Mouse (Mus musculus) c-Kit-positive CD71-negative TER-119-negative erythroid progenitor cells, embryonic 14.5 days (primary cell): ENCODE measurements around the gene Setd3.
A peak's percentile ranks its signal among the peaks of the same experiment; 100 is the strongest.

Experiments
- DNase-seq: peaks from one replicate; pipeline ENCODE4 v3.0.0-alpha.2; 2013; ENCODE audit warnings: low read depth

Gene Setd3

DNA sequence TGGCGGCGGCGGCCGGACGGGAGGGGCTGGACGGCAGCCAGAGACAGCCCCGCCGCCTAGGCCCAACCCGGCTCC is at the start of gene Setd3:
Gene Setd3 (minus strand): TSS at position 69 of the 75 bp plus-strand sequence.
- DNase-seq, result no peak

DNA sequence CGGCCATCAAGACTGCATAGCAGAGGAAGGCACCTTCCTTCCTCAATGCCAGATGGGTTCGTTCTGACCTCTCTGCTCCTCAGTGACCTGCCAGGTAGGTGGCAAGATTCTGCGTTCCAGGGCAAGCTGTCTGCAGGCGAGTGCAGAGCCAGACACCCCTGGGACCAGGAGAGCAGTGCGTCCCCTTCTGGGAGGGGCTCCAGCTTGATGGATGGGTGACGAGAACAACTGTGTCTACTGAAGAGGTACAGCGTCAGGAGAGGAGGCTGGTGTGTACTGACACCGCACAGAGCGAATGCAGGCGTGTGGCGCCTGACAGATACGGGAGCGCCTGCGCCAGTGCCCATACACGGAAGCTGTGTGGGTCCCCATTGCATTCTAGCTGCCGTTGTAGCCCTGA is 48.4 kb upstream of the Setd3 start:
- DNase-seq, result no peak

DNA sequence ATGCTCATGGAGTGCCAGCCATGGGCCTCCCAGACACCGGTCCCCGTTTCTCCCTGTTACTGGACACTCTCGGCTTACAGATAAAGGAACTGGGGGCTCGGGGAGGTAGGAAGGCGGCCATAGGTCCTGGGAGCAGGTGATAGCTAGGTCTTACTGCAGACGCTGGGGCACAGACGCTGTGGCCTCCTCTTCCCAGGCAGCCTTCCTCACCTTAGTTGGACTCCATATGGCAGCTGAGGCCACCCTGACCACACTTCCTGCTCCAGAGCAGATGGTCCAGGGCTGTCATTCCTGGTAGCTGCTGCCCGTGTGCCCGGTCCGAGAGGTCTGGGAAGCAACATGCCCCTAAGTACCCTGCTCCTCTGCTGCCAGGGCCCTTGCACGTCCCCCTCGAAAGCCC is 47.8 kb upstream of the Setd3 start:
- DNase-seq, result no peak

DNA sequence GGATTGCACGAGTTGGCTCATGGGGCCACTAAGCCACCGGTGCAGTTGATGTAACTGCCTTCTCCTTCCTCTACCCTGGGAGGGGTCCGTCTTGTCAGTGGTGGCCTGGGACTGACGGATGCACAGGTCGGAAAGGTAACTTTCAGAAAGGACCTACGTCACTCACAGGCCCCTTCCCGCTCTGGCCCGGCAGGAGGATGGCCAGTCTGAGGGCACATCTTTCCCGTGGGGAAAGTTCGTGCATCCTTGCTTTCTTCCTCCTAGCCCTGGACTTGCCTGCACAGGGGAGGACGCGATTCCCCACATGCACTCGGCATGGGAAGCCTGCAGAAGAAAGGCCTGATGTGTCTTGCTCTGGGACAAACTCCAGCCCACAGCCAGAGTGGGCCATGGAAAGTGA is 47.1 kb upstream of the Setd3 start:
- DNase-seq, result no peak

DNA sequence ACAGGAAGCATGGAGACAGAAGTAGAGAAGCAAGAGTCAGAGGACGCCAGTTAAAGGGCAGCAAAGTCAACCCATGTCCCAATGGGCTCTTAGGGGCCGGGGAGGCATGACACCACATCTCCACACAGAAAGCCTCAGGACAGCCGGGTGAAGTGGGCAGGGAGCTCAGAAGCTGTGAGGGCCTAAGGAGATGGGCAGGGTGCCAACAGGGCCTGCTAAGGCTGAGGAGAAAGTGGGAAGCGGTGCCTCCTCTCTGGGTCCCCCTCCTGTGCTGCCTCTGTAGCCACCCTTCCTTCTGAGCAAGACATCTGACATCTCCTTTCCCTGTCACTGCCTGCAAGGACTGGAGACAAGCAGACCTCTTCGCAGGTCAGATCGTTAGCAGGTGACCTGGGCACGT is 46.7 kb upstream of the Setd3 start:
- DNase-seq, result no peak

DNA sequence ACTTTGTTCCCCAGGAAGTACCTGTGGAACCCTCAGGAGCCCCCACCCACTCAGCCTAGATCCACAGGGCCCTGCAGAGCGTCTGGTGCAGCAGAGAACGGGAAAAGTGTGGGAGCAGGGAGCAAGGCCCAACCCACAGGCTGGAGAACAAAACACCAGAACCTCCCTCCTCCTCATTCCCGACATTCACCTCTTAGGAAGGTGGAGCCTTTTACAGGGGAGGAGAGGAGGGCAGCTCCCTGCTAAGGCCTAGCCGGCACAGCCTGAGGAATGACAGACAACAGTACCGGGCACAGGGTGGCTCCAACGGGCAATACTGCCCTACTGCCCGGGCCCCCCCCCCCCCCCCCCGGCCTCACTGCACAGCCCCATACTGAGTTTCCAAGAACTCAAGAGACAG is 44.2 kb upstream of the Setd3 start:
- no peak for DNase-seq

DNA sequence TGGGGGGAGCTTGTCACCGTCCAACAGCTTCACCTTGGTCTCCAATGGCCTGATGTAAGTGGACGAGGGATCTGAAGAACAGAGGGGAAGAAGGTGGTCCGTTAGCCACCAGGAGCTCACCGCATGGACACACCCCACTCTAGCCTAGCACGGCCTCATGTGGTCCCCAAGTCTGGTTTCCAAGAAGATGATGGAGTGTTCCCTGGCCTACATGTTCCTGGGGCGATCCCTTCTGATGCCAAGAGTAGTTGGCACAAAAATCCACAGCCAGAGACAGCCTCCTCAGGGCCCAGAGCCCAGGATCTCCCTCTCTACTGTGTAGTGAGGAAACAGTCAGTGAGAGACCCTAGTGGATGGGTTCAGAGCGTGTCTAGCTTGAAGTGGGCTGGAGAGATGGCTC is 42.6 kb upstream of the Setd3 start:
- no peak for DNase-seq

DNA sequence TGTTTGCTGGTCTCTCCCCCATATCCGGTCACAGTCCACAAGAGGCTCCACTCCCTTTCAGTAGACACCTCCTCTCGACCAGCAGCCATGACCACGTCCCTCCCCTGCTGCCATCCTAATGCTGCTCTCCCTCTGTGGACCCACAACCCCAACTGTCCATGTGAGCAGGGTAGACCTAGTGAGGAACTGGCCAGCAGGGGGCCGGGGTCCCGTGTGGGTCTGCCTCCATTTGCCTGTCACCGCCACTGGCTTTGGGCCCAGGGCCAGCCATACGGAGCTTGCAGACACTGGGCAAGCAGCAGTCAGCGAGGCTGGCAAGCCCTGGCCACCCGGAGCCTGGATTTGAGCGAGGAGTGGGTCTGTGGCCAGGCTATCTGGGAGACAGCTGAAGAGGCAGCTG is 42.1 kb upstream of the Setd3 start:
- DNase-seq, result no peak

DNA sequence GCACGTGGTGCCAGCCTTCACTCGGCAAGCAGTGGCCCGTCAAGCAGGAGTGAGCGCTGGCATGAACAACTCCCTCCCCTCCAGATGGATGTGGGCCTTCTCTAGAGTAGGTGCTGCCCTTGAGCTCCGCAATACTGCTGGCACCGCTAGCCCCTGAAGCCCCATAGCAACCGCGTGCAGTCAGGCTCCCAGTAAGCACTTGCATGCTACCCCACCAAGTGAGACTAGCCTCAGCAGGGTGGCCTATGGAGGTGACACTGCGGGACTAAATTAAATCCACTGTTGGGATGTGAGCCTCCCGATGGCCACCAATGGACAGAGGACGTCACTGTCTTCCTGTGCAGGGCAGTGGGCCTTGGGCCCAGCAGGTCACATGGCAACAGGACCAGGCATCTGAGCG is 41.5 kb upstream of the Setd3 start:
- DNase-seq, result no peak

DNA sequence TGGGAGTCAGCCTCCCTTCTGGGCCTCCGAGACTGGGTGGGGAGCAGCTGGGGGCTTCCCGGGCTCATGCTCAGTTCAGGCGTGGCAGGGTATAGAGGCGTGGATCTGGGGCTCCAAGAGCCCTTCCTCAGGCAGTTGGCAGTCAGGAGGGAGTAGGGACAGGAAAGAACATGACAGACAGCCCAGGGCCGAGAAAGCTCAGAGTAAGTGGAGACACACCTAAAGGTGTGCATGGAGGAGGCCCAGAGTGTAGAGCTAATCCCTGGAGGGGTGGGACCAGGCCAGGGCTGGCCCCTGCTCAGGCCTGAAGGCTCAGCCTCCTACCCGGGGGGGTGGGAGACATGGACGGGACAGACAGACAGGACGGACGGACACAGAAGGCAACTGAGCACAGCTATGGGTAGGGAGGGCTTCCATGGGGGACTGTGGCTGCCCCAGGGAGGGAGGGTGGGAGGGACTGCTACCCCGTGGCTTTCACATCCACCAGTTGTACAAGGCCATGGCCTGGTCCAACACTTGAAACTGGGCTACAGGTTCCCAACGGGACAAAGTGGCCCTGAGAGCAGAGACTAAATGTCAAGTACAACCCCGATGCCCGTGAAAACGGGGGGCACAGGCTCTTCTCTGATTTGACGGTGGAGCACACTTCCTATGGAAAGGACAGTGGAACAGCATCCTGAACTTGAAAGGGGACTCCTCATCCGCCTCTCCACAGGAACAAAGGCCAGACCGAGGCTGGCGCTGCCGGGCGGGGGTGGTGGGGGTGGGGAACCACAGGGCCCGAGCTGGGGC is 40.9 kb upstream of the Setd3 start:
- DNase-seq, result no peak

DNA sequence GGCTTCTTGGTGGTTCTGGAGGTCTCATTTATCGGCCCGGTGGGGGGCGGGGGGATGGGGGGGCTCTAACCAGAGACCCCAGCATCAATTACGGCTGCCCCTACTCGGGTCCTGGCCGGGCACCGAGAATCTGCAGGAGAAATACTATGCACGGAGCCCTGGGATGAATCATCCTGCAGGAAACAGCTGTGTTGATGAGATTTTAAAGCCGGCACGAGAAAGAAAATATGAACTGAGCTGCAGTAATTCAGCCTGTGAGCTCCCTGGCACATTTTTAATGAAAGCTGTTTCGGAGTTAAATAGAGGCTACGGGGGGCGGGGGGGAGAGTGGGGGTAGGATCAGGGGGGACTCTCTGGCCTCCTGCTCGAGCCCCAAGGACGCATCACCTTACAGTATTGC is 40.0 kb upstream of the Setd3 start:
- DNase-seq, result no peak

DNA sequence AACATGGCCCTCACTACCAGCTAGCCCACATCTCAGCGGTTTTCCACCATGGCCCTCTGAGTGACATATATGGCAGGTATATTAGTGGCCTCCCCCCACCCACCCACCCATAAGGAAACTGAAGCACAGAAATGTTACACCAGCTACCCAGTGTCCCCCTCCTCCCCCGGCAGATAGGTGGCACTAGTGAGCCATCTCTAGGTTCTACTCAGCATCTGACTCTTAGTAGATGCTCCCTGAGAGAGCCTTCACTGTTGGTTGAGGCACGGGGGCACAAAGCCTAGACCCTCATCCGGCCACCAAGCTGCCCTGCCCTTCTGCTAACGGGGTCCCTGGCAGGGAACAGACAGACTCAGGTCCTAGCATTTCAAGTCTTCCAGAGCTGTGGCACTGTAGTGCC is 38.5 kb upstream of the Setd3 start:
- peak; percentile 38 for DNase-seq

DNA sequence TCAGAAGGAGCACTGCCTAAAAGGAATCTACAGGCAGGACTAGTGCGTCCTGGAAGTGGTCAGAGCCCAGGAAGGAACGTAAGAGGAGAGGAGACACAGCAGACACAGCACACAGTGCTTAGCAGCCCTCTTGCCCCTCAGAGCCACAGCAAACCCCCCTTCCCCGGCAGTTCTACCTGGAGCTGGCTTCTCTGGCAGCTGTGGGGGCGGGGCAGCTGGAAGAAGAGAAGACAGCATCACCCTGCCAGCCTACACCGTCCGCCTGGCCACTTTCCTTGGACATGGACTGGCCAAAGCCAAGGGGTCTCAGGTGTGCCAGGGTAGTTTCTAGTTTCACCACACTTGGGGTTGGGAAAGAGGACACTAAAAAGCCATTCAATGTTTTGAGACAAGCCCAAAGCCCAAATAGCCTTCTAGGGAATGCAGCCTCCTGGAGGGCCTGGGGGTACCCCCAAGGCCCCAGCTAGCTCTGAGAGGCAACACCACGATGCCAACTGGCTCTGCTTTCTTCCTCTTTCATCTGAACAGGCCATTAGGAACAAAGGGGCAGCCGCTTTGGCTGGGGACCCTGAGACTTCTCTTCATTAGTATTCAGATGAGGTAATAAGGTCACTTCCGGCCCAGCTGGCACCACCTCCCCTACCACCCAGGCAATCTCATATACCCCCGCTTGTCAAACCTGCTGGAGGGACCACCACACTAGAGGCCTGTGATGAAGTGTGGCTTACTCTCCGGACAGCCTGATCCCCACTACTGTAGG is 37.7 kb upstream of the Setd3 start:
- no peak for DNase-seq

DNA sequence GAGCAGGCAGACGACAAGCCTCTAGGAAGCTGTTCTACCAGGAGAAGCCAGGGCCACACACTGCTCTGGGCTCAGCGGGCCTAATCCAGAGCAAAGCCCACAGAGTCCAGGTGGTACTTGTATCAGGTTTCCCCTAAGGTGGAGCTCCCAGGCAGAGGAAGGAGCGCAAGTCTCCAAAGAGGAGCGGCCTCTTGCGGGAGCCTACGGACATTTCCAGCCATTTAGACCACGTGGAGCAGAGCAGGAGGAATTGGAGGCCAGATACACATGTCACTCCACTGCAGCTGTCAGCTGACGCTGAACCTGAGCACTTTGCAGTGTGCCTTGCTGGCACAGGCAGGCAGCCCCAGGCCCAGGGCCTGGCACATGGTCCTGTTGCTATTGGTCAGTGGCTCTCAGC is 36.0 kb upstream of the Setd3 start:
- no peak for DNase-seq

DNA sequence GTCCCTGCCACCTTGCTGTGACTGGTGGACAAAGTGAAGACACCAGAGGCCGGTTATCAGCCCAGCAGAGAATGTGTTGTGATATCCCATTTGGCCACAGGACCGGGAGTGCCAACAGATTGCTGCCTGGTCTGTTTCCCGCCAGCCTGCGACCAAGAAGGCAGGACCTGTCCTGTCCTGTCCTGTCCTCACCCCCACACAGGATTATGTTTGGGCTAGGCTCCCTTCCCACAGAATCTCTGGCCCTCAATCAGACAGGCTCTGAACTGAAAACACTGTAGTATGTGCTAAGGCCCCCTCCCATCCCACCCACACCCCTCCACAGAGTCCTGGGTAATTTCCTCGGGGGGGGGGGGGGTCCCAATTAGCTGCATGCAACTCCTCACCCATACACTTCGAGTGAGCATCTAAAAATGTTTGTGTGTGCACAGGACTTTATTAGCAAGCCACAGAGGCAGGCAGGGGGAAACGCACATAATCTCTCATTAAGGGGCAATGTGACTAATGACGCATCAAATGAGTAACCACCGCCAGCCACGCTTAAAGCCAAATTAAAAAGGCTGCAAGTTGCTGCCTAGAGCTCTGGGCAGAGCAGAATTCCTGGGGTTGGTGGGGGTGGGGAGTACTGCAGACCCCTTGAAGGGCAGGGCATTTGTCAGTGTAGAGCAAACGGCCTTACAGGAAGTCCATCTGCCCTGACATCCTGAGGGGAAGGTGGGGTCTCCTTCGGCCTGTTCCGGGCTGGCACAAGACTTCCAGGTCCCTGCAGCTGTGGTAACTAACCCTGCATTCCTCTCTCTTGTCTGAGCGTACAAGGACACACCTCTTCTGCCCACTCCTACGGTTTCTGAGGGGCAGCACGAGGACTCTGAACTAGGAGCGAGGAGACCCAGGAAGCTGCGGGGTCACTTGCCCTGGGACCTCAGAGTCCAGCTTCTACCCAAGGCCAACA is 34.3 kb upstream of the Setd3 start:
- no peak for DNase-seq

DNA sequence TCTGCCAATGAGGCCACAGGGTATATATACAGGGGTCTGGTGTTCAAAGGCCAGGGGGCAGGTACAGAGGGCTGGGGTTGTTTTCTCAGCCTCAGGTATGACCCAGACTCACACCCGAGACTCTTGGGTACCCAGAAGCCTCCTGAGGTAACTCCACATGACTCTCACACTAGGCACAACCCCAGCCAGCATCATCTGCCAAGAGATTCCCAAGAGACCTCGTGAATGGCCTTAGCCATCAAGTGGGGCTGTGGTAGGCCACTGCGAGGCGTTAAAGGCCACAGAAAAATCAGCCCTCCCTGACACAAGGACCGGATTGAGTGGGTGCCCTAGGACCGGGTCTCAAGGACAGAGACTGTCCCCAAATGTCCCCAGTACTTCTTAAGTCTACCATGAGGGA is 33.4 kb upstream of the Setd3 start:
- no peak for DNase-seq

DNA sequence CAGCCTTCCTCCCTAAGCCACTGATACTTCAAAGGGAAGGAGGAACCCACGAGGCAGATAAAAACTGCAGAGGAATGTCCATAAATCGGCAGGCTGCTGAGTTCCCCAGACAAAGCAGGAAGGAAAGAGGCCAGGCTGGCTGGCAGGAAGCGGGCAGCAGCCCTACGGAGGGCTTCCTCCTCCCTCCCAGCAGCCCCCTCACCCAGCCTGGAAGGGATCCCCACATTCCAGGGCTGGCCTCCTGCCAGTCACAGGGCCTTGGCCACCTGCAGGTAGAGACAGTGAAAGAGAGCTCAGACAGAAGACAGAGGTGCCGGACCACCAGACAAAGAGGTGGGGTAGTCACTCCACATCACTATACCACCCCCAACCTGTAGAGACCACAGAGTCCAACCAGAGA is 33.0 kb upstream of the Setd3 start:
- no peak for DNase-seq

DNA sequence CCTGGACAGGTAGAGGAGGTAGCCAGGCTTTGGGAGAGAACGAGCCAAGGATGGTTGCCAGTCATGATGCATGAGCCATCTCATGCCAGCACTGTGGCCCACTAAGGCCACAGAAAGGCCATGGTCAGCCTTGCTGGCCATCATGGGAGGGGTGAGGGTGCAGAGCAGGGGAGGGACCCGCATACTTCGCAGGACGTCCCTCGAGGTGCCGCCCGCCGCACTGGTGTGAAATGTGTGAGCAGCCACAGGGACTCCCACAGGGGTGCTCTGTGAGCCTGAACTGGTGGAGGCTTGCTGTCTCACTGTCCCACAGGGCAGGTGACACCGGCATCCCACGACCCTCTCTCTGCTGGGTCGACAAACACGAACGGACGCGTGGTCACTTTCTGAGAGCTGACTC is 31.5 kb upstream of the Setd3 start:
- DNase-seq, result no peak

DNA sequence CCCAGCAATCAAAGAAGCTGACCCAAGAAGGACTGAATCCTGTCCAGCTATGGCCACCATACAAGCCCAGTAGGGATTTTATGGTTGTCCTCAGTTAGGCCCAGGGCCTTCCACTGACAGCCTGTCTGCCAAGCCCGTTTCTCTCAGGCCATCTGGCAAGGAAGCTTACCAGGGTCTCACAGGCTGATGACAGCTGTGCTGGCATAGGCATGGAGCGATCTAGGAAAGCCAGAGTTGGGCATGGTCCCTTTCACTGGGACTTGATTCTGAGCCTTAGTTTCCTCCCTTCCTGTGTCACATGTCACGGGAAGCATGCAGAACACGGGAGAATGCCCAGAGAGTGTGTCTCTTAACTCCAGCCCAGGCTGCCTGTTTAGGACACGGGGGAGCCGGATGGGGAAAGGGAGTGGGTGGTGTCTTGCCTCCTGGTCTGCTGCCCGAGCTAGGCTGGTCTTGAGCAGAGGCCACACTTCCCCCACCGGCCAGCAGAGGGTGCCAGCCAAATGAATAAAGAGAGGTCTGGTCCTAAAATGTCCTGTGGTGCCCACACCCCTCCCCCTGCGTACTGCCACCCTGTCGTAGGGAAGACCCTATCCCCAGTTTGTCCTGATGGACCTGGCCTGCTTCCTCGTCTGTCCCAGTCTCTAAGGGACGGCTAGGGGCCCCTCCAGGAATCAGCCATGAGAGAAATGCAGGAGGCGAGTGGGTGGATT is 29.8 kb upstream of the Setd3 start:
- peak; percentile 54 for DNase-seq

DNA sequence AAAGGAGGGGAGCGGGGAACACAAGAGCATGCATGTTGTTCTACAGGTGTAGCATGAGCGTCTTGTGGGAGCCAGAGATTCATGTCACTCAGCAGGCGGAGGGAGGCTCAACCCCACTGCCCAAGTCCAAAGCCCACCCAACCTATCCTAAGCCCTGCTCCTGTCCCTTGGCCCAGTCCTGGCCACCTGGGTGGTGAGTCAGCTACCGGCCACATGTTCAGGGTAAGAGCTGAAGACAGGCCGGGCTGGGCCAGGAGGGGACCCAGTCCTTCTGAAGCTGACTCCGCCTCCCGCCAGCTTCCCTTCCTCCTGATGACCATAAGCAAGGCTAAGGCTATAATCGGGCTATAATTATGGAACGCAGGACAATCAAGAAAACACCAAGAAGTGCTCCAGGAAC is 29.1 kb upstream of the Setd3 start:
- no peak for DNase-seq

DNA sequence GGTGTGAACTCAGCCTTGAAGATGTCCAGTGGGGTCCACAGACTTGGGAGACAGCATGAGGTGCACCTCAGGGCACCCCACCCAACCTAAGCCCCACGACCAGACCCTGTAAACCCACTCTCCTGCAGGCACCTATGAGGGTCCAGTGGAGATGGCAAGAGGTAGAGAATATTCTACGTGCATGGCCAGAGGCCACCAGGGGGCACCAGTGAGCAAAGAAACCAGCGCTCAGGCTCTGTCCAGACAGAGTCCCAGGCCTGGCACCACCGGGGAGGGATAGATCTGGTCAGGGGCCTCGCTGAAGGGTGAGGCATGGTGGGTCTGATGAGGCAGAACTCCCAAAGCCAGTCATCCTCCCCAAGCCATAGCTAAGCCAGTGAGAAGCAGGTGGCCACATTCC is 27.5 kb upstream of the Setd3 start:
- peak; percentile 46 for DNase-seq

DNA sequence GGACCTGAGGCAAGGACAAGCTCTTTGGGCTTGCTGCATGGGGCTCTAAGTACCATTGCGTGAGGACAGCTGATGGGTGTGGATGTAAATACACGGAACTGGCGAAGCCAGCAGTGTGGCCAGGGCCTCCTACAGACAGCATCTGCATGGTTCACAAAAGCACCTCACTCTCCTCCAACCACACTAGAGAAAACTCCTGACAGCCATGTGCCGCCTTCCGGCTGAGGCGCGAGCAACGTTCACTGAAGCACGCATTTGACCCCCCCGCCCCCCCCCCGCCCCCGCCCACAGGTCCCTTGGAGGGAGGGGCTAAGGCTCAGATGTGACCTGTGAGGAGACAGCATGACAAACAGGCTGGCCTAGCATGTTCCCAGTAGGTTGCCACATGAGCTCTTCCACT is 25.9 kb upstream of the Setd3 start:
- no peak for DNase-seq

DNA sequence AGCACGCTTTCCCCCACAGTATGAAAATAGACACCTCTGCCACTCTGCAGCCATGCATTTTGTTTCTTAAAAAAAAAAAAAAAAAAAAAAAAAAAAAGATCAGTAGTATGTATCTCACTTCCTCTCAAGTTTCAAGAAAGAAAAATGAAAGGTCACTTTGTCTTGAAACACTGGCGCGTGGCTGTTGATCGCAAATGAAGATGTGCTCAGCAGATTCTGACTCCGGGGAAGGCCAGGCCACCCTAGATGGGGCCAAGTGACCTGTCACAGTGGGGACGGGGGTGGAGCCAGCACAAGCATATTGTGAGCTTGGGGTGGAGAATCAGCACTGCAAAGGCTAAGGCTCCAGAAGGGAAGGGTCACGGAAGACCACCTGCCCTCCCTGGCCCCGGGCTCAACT is 24.8 kb upstream of the Setd3 start:
- DNase-seq, result no peak
